In genomic region chr5:109553160-109553930, GRCm38 (mm10) we compare ENCODE assay signal across 9 mouse cellular contexts. TPM values are rescaled to one million over a fixed set of nuclear protein-coding genes. Genes with fewer than 3 reads are reported as not detected.
DNase-seq lines count a peak whose midpoint lies in the region; ATAC-seq and TF ChIP-seq lines count a peak whose summit lies in the region.
"Had no signal": no experiment of that assay in that cellular context is flagged by ENCODE, and none has a peak within 500 bp of the region (broad histone marks: within the 10 kb centered on the region; RNA-seq: fewer than 3 reads in every experiment).

No protein-coding gene starts in this region.

- ATAC-seq in megakaryocyte progenitor cell, adult 5-6 weeks (replicated peaks; ENCODE audit: poor library complexity), result no peak
- ATAC-seq: intestine, postnatal 0 days had no signal

- H3K4me3 ChIP-seq in testis, adult 2 months (ENCODE audit: control insufficient read depth, low read depth, low read length), result peak overlapping the region; percentile 59

- intact Hi-C loops in gastrocnemius, postnatal 14 days (cut with DNase I; ENCODE audit: low total_unique reads), result no loop called here
- intact Hi-C loops in gastrocnemius, postnatal 36 days (cut with DNase I), result loop anchor here (10.0 kb wide), 2 partner anchors 201 to 371 kb away; partner anchors contain the start of genes 4930522L14Rik and Gm15446

- H3K4me1 ChIP-seq in testis, adult 2 months (ENCODE audit: control insufficient read depth, insufficient read depth, low read length), result peaks cover 25% of the 10 kb centered on the region

- H3K27ac ChIP-seq in testis, adult 2 months (ENCODE audit: control insufficient read depth, insufficient read depth, low read depth, low read length), result peak overlapping the region; percentile 32

- peak; percentile 30; the same call in 1 of the 2 replicates for TF ChIP-seq POLR2A in testis, adult 2 months (IDR thresholded peaks at IDR 0.05; ENCODE audit: control insufficient read depth, low read depth, low read length)

- no peak for TF ChIP-seq CTCF in testis, adult 2 months (IDR thresholded peaks at IDR 0.05; ENCODE audit: control insufficient read depth, insufficient read depth, insufficient replicate concordance, low read depth, low read length)

- no peaks in the 10 kb centered on the region for H3K36me3 ChIP-seq in testis, adult 2 months (ENCODE audit: control insufficient read depth, insufficient read depth, low read length)

- peak; percentile 15 for DNase-seq in gastrocnemius, postnatal 14 days
- no peak for DNase-seq in gastrocnemius, postnatal 36 days
- DNase-seq in ovary, postnatal 36 days (ENCODE audit: low spot score), result peak; percentile 15
- no peak for DNase-seq in ovary, postnatal 14 days (ENCODE audit: low spot score)
- peak; percentile 55 for DNase-seq in T-cell, adult 2 months (ENCODE audit: low spot score)
- DNase-seq in c-Kit-positive CD71-positive TER-119-positive erythroid progenitor cells, embryonic 14.5 days (ENCODE audit: low spot score), result no peak

- H3K27me3 ChIP-seq in testis, adult 2 months (ENCODE audit: control insufficient read depth, insufficient read depth, low read length), result no peaks in the 10 kb centered on the region

RNA-seq across cellular contexts. Expression of gene Crlf2, which starts 5.4 kb away (rescaled TPM):
- 1 to 10 TPM; 8.0 to 8.5 TPM for total RNA-seq in gastrocnemius, postnatal 14 days (2021)
- 1 to 10 TPM; 2.5 to 3.0 TPM for total RNA-seq in gastrocnemius, postnatal 36 days (2021)
- polyA plus RNA-seq in testis, adult 2 months (2012; rRNA removed), result 24.0 and 26.3 TPM in 2 replicates
- total RNA-seq in megakaryocyte progenitor cell, adult 5-6 weeks (2015), result 8.8 and 11.5 TPM in 2 replicates
- total RNA-seq in megakaryocyte progenitor cell, adult 5-6 weeks (2017), result 18.1 and 22.1 TPM in 2 replicates

Comparison
In these comparisons a context has a peak if more than half of its experiments do, and no peak if none do; other contexts are left out.
1. DNase-seq: peak in gastrocnemius, postnatal 14 days (single experiment), ovary, postnatal 36 days (single experiment) and T-cell, adult 2 months (single experiment); none in gastrocnemius, postnatal 36 days (0 of 2), ovary, postnatal 14 days (single experiment) and c-Kit-positive CD71-positive TER-119-positive erythroid progenitor cells, embryonic 14.5 days (single experiment).